Comparison of ENCODE assay signal across 25 mouse cellular contexts in the genomic region with DNA sequence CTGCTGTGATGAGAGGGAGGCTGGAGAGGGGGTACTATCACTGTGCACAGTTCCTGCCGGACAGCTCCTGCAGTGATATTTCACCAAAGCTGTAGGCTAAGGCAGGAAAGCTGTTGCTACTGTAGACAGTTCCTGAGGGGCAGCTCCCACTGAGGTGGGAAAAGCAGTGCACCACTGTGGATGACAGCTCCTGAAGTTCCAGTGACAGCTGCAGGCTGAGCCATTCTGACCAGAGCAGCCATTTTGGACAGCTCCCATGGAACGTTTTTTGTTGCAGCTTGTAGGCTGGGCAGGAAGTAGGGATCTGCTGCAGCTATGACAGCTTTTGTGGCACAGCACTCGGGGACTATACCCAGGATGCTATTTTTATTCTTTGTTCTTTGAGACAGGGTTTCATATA. TPM values are rescaled to one million over a fixed set of nuclear protein-coding genes. Genes with fewer than 3 reads are reported as not detected.
DNase-seq lines count a peak whose midpoint lies in the region; ATAC-seq and TF ChIP-seq lines count a peak whose summit lies in the region.
"Had no signal": no experiment of that assay in that cellular context is flagged by ENCODE, and none has a peak within 500 bp of the region (broad histone marks: within the 10 kb centered on the region; RNA-seq: fewer than 3 reads in every experiment).

No protein-coding gene starts in this region.

- no peaks in the 10 kb centered on the region for H3K4me1 ChIP-seq in lung, embryonic 14.5 days (ENCODE audit: insufficient read depth)
- H3K4me1 ChIP-seq: embryonic facial prominence, embryonic 12.5 days; hindbrain, embryonic 10.5 days; hindbrain, embryonic 13.5 days; intestine, embryonic 15.5 days had no signal

- H3K9me3 ChIP-seq in lung, embryonic 14.5 days (ENCODE audit: low read depth, low read length): no peaks in the 10 kb centered on the region
- H3K9me3 ChIP-seq: embryonic facial prominence, embryonic 12.5 days; heart, embryonic 13.5 days; hindbrain, embryonic 13.5 days; intestine, embryonic 15.5 days had no signal

- H3K27me3 ChIP-seq in lung, embryonic 14.5 days (ENCODE audit: insufficient read depth, low read length): no peaks in the 10 kb centered on the region
- no peaks in the 10 kb centered on the region for H3K27me3 ChIP-seq in myocyte (ENCODE audit: control insufficient read depth, insufficient read depth, insufficient read length)
- H3K27me3 ChIP-seq: embryonic facial prominence, embryonic 12.5 days; heart, embryonic 13.5 days; hindbrain, embryonic 13.5 days; intestine, embryonic 15.5 days had no signal

- no peak for ATAC-seq in lung, embryonic 14.5 days (ENCODE audit: insufficient read depth)
- ATAC-seq: activated CD4-positive, CD25-positive, alpha-beta regulatory T cell, adult 4 months; forebrain, embryonic 14.5 days; forebrain, postnatal 0 days; hindbrain, embryonic 16.5 days; intestine, embryonic 15.5 days had no signal

- WGBS in lung, embryonic 14.5 days: 31% methylated on average over 3 of the region's 3 CpGs

- no peak for TF ChIP-seq CTCF in lung, embryonic 14.5 days (IDR thresholded peaks at IDR 0.05; ENCODE audit: low read depth)

- peak; percentile 27 for DNase-seq in heart, adult 11 months
- no peak for DNase-seq in heart, postnatal 14 days
- DNase-seq in lung, embryonic 14.5 days: peak; percentile 12
- DNase-seq in lung, postnatal 10 days: no peak
- no peak for DNase-seq in thymus, postnatal 10 days (ENCODE audit: low spot score in 2 of 2)
- DNase-seq: adrenal gland, adult 8-10 months; adrenal gland, postnatal 25 days; cerebellum, adult 11-12 months; cerebellum, adult 8-10 months; cerebellum, postnatal 10 days; cerebellum, postnatal 36 days; forebrain, postnatal 0 days; gastrocnemius, adult 2 months; gastrocnemius, postnatal 14 days; heart, adult 18-20 months had no signal

- H3K4me2 ChIP-seq in lung, embryonic 14.5 days: no peak overlapping the region
- H3K4me2 ChIP-seq in myocyte (ENCODE audit: low read depth): no peak overlapping the region
- H3K4me2 ChIP-seq: embryonic facial prominence, embryonic 12.5 days; heart, embryonic 13.5 days; hindbrain, embryonic 13.5 days; intestine, embryonic 15.5 days had no signal

- no peak overlapping the region for H3K4me3 ChIP-seq in lung, embryonic 14.5 days (ENCODE audit: low read depth, low read length)
- H3K4me3 ChIP-seq in myocyte: no peak overlapping the region
- H3K4me3 ChIP-seq: embryonic facial prominence, embryonic 12.5 days; erythroblast, embryonic 14.5 days; gastrocnemius, adult 2 months; heart, embryonic 13.5 days; hindbrain, embryonic 10.5 days; hindbrain, embryonic 13.5 days; intestine, embryonic 15.5 days had no signal

- no peak overlapping the region for H3ac ChIP-seq in myocyte (ENCODE audit: control insufficient read depth, insufficient read length)

- intact Hi-C loops in heart, postnatal 14 days (cut with DNase I): no loop called here

- H3K9ac ChIP-seq in lung, embryonic 14.5 days: no peak overlapping the region
- H3K9ac ChIP-seq: embryonic facial prominence, embryonic 12.5 days; forebrain, postnatal 0 days; heart, embryonic 13.5 days; hindbrain, embryonic 13.5 days; intestine, embryonic 15.5 days had no signal

- H3K27ac ChIP-seq in lung, embryonic 14.5 days (ENCODE audit: low read depth): no peak overlapping the region
- H3K27ac ChIP-seq: embryonic facial prominence, embryonic 12.5 days; gastrocnemius, adult 2 months; heart, embryonic 13.5 days; hindbrain, embryonic 10.5 days; hindbrain, embryonic 13.5 days; intestine, embryonic 15.5 days had no signal

- no peak for TF ChIP-seq POLR2A in myocyte (IDR thresholded peaks at IDR 0.05; ENCODE audit: insufficient read length, low read depth)

- no peaks in the 10 kb centered on the region for H3K79me2 ChIP-seq in myocyte (ENCODE audit: control insufficient read depth, insufficient read depth)

- H3K36me3 ChIP-seq in lung, embryonic 14.5 days (ENCODE audit: insufficient read depth): no peaks in the 10 kb centered on the region
- no peaks in the 10 kb centered on the region for H3K36me3 ChIP-seq in myocyte (ENCODE audit: control insufficient read depth, insufficient read depth)
- H3K36me3 ChIP-seq: embryonic facial prominence, embryonic 12.5 days; heart, embryonic 13.5 days; hindbrain, embryonic 10.5 days; hindbrain, embryonic 13.5 days; intestine, embryonic 15.5 days had no signal

TF ChIP-seq in myocyte, 11 proteins besides CTCF, POLR2A, EP300 and RAD21:
- TF ChIP-seq MYOG (IDR thresholded peaks at IDR 0.05; ENCODE audit: control insufficient read depth in 1 of 3, insufficient read depth in 1 of 3, insufficient read length in 2 of 3, low read depth in 2 of 3): peak in 2 of 3 experiments; percentile 59 to 79
- TF ChIP-seq MYOD1 (IDR thresholded peaks at IDR 0.05; ENCODE audit: control insufficient read depth in 1 of 3, insufficient read length in 2 of 3, low read depth in 2 of 3): peak; percentile 91 to 100 (median 97)
- peak; percentile 48 for TF ChIP-seq REST (IDR thresholded peaks at IDR 0.05; ENCODE audit: insufficient read depth, insufficient read length)
- TF ChIP-seq E2F4 (IDR thresholded peaks at IDR 0.05; ENCODE audit: insufficient read depth): no peak

RNA-seq across cellular contexts. Expression of a gene that starts 51.3 kb away (rescaled TPM):
- 10 to 100 TPM; 14.2 to 14.7 TPM for total RNA-seq in heart, postnatal 14 days (2021)
- 66.5 and 74.8 TPM in 2 replicates for polyA plus RNA-seq in lung, embryonic 14.5 days (2014; fragmentation: Nextera tagmentation; extraction: Ambion mirVana)
- 67.4 TPM for polyA plus RNA-seq in myocyte (2012; fragmentation: generic; extraction: Trizol)

Comparison
In these comparisons a context has a peak if more than half of its experiments do, and no peak if none do; other contexts are left out.
1. DNase-seq: peak in heart, adult 11 months (single experiment) and lung, embryonic 14.5 days (single experiment); none in heart, postnatal 14 days (0 of 2), lung, postnatal 10 days (single experiment) and thymus, postnatal 10 days (0 of 2).